Mouse (Mus musculus) olfactory bulb, adult 2 months (tissue): ENCODE data around the gene Ubr4.

Experiments
- CTCF ChIP-seq: fragments of 200-500 bp; IDR thresholded peaks from 2 replicates; pipeline ENCODE4 v1.5.1; 2012; ENCODE audit warnings: low read depth, mild to moderate bottlenecking, low read length, moderate library complexity; ENCODE audit not compliant: insufficient read depth
- POLR2A ChIP-seq: fragments of 200-500 bp; IDR thresholded peaks from 2 replicates; pipeline ENCODE4 v1.6.1; 2012; ENCODE audit warnings: mild to moderate bottlenecking, low read depth, low read length, moderate library complexity; ENCODE audit not compliant: insufficient read depth

GRCm38 (mm10) chr4:139307916-139308315 is 44.5 kb upstream of the Ubr4 start:
- TF ChIP-seq POLR2A: no peak
- no peak for TF ChIP-seq CTCF
